Mouse (Mus musculus): ENCODE data around the gene Hc. TPM values are rescaled to one million over a fixed set of nuclear protein-coding genes. Genes with fewer than 3 reads are reported as not detected.

Hc gene
- total RNA-seq, 1 experiment from 2014 or later = 0.57 TPM

DNA sequence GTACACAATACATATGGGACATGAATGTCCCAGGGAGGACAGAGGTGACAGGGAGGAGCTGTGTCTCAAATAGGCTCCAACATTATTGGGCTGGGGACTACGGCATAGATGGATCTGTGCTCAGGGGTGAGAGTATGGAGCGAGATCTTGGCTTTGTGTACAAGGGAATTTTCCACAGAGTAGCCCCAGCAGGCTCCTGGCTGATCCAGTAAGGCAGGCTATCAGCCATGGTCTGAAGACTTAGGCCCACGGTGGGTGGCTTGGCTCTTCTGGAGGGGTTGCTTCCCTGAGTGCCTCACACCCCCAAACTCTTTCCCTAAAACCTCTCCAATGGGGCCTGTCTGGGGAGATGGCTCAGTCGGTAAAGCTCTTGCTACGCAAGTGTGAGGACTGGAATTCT lies 121.0 kb downstream of the Hc start:
- no peak for ATAC-seq (replicated peaks; ENCODE audit: insufficient number of reproducible peaks, low FRiP score, low TSS enrichment, poor library complexity, severe bottlenecking)

DNA sequence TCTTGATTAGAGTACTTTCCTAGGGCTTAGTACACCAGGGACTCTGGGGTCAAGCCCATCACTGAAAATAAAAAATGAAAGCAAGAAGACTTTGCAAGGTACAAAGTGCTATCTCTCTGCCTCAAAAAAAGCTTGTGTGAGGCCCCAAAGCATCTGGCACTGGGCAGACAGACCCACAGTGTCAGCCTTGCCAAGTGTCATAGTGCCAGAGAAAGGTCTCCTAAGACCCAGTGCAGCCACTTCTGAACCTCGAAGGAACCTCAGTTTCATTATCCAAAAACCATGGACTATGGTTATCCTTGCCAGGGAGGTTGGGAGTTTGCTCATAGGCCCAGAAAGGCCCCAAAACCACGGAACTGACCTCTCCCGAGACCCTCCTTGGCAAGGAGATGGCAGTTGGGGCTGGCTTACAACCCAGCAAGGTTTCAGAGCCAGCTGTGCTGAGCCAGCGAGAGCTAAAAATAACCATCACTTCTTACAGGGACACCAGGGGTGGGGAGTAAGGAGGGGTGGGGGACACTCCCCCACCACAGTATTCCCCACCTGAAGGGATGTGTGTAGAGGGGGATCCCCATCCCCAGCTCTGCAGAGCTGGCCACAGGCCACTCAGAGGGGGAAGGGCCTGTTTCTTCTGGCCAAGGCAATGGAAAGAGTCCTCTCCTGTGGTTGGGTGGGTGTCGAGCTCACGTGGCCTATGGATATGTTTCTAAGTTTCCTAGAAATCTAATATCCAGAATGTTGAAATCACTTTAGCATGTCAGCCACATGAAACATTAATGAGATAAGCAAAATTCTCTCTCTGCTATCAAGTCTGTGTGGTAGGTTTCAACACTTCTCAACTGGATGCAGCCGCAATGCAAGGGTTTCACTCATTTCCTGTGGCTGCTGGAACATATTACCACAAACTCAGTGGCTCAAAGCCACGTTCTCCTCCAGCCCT lies 122.7 kb downstream of the Hc start:
- no peak for ATAC-seq (replicated peaks; ENCODE audit: insufficient number of reproducible peaks, low FRiP score, low TSS enrichment, poor library complexity, severe bottlenecking)

DNA sequence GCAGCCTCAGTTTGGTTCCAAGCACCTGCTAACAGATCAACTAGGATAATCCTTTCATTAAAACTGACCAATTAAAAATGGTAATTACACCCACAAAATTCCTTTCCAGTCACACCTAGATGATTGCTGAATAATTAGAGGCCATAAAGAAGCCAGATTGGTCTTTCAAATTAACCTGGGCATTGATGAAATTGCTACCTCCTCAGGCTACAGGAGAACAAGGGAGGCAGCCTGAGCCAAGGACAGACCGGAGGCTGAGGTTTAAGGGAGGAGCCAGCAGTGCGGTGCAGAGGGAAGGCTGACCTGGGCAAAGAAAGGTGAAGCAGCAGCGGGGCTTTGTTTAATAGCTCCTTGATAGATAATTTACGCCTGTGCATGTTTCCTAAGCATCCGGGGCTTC lies 123.8 kb downstream of the Hc start:
- ATAC-seq (replicated peaks; ENCODE audit: insufficient number of reproducible peaks, low FRiP score, low TSS enrichment, poor library complexity, severe bottlenecking) = no peak

Other genes starting within 250 kb of the Hc start
- 116 to 145 TPM (median 118 TPM) in 3 replicates for gene Fbxw2, start 235.1 kb downstream of the Hc start, total RNA-seq (2017)
- not detected in 3 replicates for gene Gm34653, start 228.4 kb downstream of the Hc start, total RNA-seq (2017)
- not detected in 3 replicates for gene Cutal, start 187.0 kb downstream of the Hc start, total RNA-seq (2017)
- 18.7 to 33.4 TPM (median 20.4 TPM) in 3 replicates for gene Psmd5, start 186.5 kb downstream of the Hc start, total RNA-seq (2017)
- 1.1 to 5.3 TPM (median 1.4 TPM) in 3 replicates for gene Phf19, start 147.4 kb downstream of the Hc start, total RNA-seq (2017)
- gene Traf1, start 99.7 kb downstream of the Hc start, total RNA-seq (2017) = 94.2 to 168 TPM (median 96.5 TPM) in 3 replicates
- 0.21 to 1.3 TPM in 2 of 3 replicates, not detected in the other for gene AI182371, start 40.1 kb upstream of the Hc start, total RNA-seq (2017)
- gene Cntrl, start 48.1 kb upstream of the Hc start, total RNA-seq (2017) = 125 to 238 TPM (median 135 TPM) in 3 replicates
- gene Rab14, start 139.7 kb upstream of the Hc start, total RNA-seq (2017) = 195 to 215 TPM (median 203 TPM) in 3 replicates
- gene Gsn, start 194.9 kb upstream of the Hc start, total RNA-seq (2017) = 36.7 to 46.1 TPM (median 45.9 TPM) in 3 replicates

All from monocyte, adult 5-6 weeks (primary cell).